ENCODE assay signal across 7 mouse cellular contexts in genomic region chr5:137683388-137684293, GRCm38 (mm10). TPM values are rescaled to one million over a fixed set of nuclear protein-coding genes. Genes with fewer than 3 reads are reported as not detected.
A peak's percentile ranks its signal among the peaks of the same experiment; 100 is the strongest.
DNase-seq lines count a peak whose midpoint lies in the region; ATAC-seq lines count a peak whose summit lies in the region.

No protein-coding gene starts in this region.

- peak overlapping the region; percentile 76 for H3K4me3 ChIP-seq in hindbrain, embryonic 10.5 days
- peak overlapping the region; percentile 80 for H3K4me3 ChIP-seq in neural tube, embryonic 13.5 days

- no peaks in the 10 kb centered on the region for H3K9me3 ChIP-seq in hindbrain, embryonic 10.5 days
- H3K9me3 ChIP-seq in neural tube, embryonic 13.5 days, result no peaks in the 10 kb centered on the region

- peak overlapping the region; percentile 90 for H3K27ac ChIP-seq in hindbrain, embryonic 10.5 days
- peak overlapping the region; percentile 84 for H3K27ac ChIP-seq in neural tube, embryonic 13.5 days (replicated peaks)

- peaks cover 16% of the 10 kb centered on the region for H3K27me3 ChIP-seq in hindbrain, embryonic 10.5 days (ENCODE audit: insufficient read depth, poor library complexity, severe bottlenecking)
- H3K27me3 ChIP-seq in neural tube, embryonic 13.5 days, result no peaks in the 10 kb centered on the region

- peak overlapping the region; percentile 88 for H3K4me2 ChIP-seq in neural tube, embryonic 13.5 days

- H3K36me3 ChIP-seq in hindbrain, embryonic 10.5 days, result peaks cover 34% of the 10 kb centered on the region
- H3K36me3 ChIP-seq in neural tube, embryonic 13.5 days, result no peaks in the 10 kb centered on the region

- H3K9ac ChIP-seq in neural tube, embryonic 13.5 days, result peak overlapping the region; percentile 82

- 18% methylated on average over 28 of the region's 28 CpGs for WGBS in hindbrain, embryonic 10.5 days
- 15% methylated on average over 28 of the region's 28 CpGs for WGBS in neural tube, embryonic 13.5 days

- ATAC-seq in neural tube, embryonic 13.5 days (ENCODE audit: low read depth), result peak; percentile 16; the same call in 1 of the 2 replicates
- no peak for ATAC-seq in megakaryocyte-erythroid progenitor cell, adult 5-6 weeks (replicated peaks; ENCODE audit: low FRiP score, low TSS enrichment, poor library complexity, severe bottlenecking)

- peak; percentile 44 for DNase-seq in right cerebral cortex, postnatal 14 days
- no peak for DNase-seq in right cerebral cortex, adult 18-20 months
- DNase-seq in cerebellum, postnatal 10 days, result peak; percentile 44 to 46
- DNase-seq in hindbrain, embryonic 10.5 days (ENCODE audit: low spot score), result no peak
- DNase-seq in liver, result peak; percentile 55

- peaks cover 32% of the 10 kb centered on the region for H3K4me1 ChIP-seq in hindbrain, embryonic 10.5 days (replicated peaks)
- H3K4me1 ChIP-seq in neural tube, embryonic 13.5 days (replicated peaks), result peaks cover 24% of the 10 kb centered on the region

RNA-seq across cellular contexts. Expression of gene Agfg2, which starts 0.9 kb away (rescaled TPM):
- 25.9 and 27.6 TPM in 2 replicates for polyA plus RNA-seq in hindbrain, embryonic 10.5 days (2016; fragmentation: Nextera tagmentation; extraction: Ambion mirVana)
- 15.5 and 16.6 TPM in 2 replicates for polyA plus RNA-seq in neural tube, embryonic 13.5 days (2015; fragmentation: Nextera tagmentation; extraction: Ambion mirVana)
- total RNA-seq in megakaryocyte-erythroid progenitor cell, adult 5-6 weeks (2014; fragmentation: Nextera tagmentation), result 22.7 and 37.5 TPM in 2 replicates
- total RNA-seq in megakaryocyte-erythroid progenitor cell, adult 5-6 weeks (2017), result 17.0 TPM in 2 replicates

RNA-seq across cellular contexts. Expression of gene Irs3, which starts 38.1 kb away (rescaled TPM):
- polyA plus RNA-seq in hindbrain, embryonic 10.5 days (2016; fragmentation: Nextera tagmentation; extraction: Ambion mirVana), result 0.42 and 0.67 TPM in 2 replicates
- polyA plus RNA-seq in neural tube, embryonic 13.5 days (2015; fragmentation: Nextera tagmentation; extraction: Ambion mirVana), result 0.20 TPM in 1 of 2 replicates, not detected in the other
- not detected in 2 replicates for total RNA-seq in megakaryocyte-erythroid progenitor cell, adult 5-6 weeks (2014; fragmentation: Nextera tagmentation)
- total RNA-seq in megakaryocyte-erythroid progenitor cell, adult 5-6 weeks (2017), result 0.80 TPM in 1 of 2 replicates, not detected in the other

RNA-seq across cellular contexts. Expression of gene Sap25, which starts 42.5 kb away (rescaled TPM):
- 7.1 and 7.8 TPM in 2 replicates for polyA plus RNA-seq in hindbrain, embryonic 10.5 days (2016; fragmentation: Nextera tagmentation; extraction: Ambion mirVana)
- polyA plus RNA-seq in neural tube, embryonic 13.5 days (2015; fragmentation: Nextera tagmentation; extraction: Ambion mirVana), result 5.6 and 6.5 TPM in 2 replicates
- total RNA-seq in megakaryocyte-erythroid progenitor cell, adult 5-6 weeks (2014; fragmentation: Nextera tagmentation), result 45.8 and 69.9 TPM in 2 replicates
- 10.0 and 12.9 TPM in 2 replicates for total RNA-seq in megakaryocyte-erythroid progenitor cell, adult 5-6 weeks (2017)

RNA-seq across cellular contexts. Expression of gene Gm20605, which starts 54.7 kb away (rescaled TPM):
- polyA plus RNA-seq in hindbrain, embryonic 10.5 days (2016; fragmentation: Nextera tagmentation; extraction: Ambion mirVana), result 14.1 and 14.9 TPM in 2 replicates
- 6.7 and 7.9 TPM in 2 replicates for polyA plus RNA-seq in neural tube, embryonic 13.5 days (2015; fragmentation: Nextera tagmentation; extraction: Ambion mirVana)
- 19.5 and 22.4 TPM in 2 replicates for total RNA-seq in megakaryocyte-erythroid progenitor cell, adult 5-6 weeks (2014; fragmentation: Nextera tagmentation)
- 2.8 and 3.1 TPM in 2 replicates for total RNA-seq in megakaryocyte-erythroid progenitor cell, adult 5-6 weeks (2017)

RNA-seq across cellular contexts. Expression of gene Lrch4, which starts 54.7 kb away (rescaled TPM):
- polyA plus RNA-seq in hindbrain, embryonic 10.5 days (2016; fragmentation: Nextera tagmentation; extraction: Ambion mirVana), result 35.3 and 39.7 TPM in 2 replicates
- 23.8 and 24.5 TPM in 2 replicates for polyA plus RNA-seq in neural tube, embryonic 13.5 days (2015; fragmentation: Nextera tagmentation; extraction: Ambion mirVana)
- 56.4 and 79.5 TPM in 2 replicates for total RNA-seq in megakaryocyte-erythroid progenitor cell, adult 5-6 weeks (2014; fragmentation: Nextera tagmentation)
- total RNA-seq in megakaryocyte-erythroid progenitor cell, adult 5-6 weeks (2017), result 13.9 and 14.7 TPM in 2 replicates

Comparison
In these comparisons a context has a peak if more than half of its experiments do, and no peak if none do; other contexts are left out.
1. DNase-seq: peak in right cerebral cortex, postnatal 14 days (single experiment), cerebellum, postnatal 10 days (2 of 2) and liver (single experiment); none in right cerebral cortex, adult 18-20 months (single experiment) and hindbrain, embryonic 10.5 days (single experiment).